Mouse (Mus musculus) adrenal gland (tissue): ENCODE results near the gene Polr2a.

Experiments used
- intact Hi-C: fragments of 180-260 bp; cut with DNase I; formaldehyde crosslinking; loops from one replicate; pipeline ENCODE4 v1.15.1; 2025

Polr2a gene

GRCm38 (mm10) chr11:69787306-69787705 is 28.9 kb upstream of the Polr2a start:
- intact Hi-C loops, result no loop called here

- intact Hi-C loops, result no loop called here
These were observed 26.4 kb upstream of the Polr2a start for GRCm38 (mm10) chr11:69784793-69785272.

- intact Hi-C loops, result no loop called here
These were observed 23.4 kb upstream of the Polr2a start for GRCm38 (mm10) chr11:69781828-69782227.

- intact Hi-C loops, result no loop called here
These were observed 20.5 kb upstream of the Polr2a start for GRCm38 (mm10) chr11:69778985-69779384.

GRCm38 (mm10) chr11:69778258-69778982 is 20.0 kb upstream of the Polr2a start:
- intact Hi-C loops, result no loop called here

- intact Hi-C loops, result no loop called here
These were observed 19.2 kb upstream of the Polr2a start for GRCm38 (mm10) chr11:69777504-69778257.

GRCm38 (mm10) chr11:69776488-69776887 is 18.1 kb upstream of the Polr2a start:
- intact Hi-C loops, result no loop called here

GRCm38 (mm10) chr11:69775716-69776115 is 17.3 kb upstream of the Polr2a start:
- intact Hi-C loops, result no loop called here

GRCm38 (mm10) chr11:69774961-69775360 is 16.5 kb upstream of the Polr2a start:
- intact Hi-C loops, result no loop called here

GRCm38 (mm10) chr11:69767625-69767909 is 9.1 kb upstream of the Polr2a start:
- intact Hi-C loops, result loop anchor here (5.0 kb wide), 2 partner anchors 35 to 110 kb away; partner anchors contain the start of genes Fgf11 and Tmem95

- intact Hi-C loops, result loop anchor here (5.0 kb wide), 2 partner anchors 35 to 110 kb away; partner anchors contain the start of genes Fgf11 and Tmem95
These were observed 8.6 kb upstream of the Polr2a start for GRCm38 (mm10) chr11:69766872-69767624.

GRCm38 (mm10) chr11:69766126-69766609 is 7.7 kb upstream of the Polr2a start:
- intact Hi-C loops, result loop anchor here (5.0 kb wide), 2 partner anchors 36 to 111 kb away; partner anchors contain the start of genes Fgf11 and Tmem95

- intact Hi-C loops, result loop anchor here (5.0 kb wide), 2 partner anchors 37 to 112 kb away; partner anchors contain the start of genes Fgf11 and Tmem95
These were observed 7.0 kb upstream of the Polr2a start, which contains the start of gene Zbtb4 for GRCm38 (mm10) chr11:69765221-69766125. Gene Zbtb4, plus strand, starts transcription at chr11:69765912.

- intact Hi-C loops, result no loop called here
These were observed 5.1 kb upstream of the Polr2a start for GRCm38 (mm10) chr11:69763551-69763950.

- intact Hi-C loops, result no loop called here
These were observed 3.4 kb upstream of the Polr2a start, which contains the start of gene Slc35g3 for GRCm38 (mm10) chr11:69761868-69762267. Gene Slc35g3, minus strand, starts transcription at chr11:69761968.

- intact Hi-C loops, result no loop called here
These were observed 2.4 kb upstream of the Polr2a start for GRCm38 (mm10) chr11:69760901-69761200.

GRCm38 (mm10) chr11:69760160-69760900 is 1.9 kb upstream of the Polr2a start:
- intact Hi-C loops, result no loop called here

GRCm38 (mm10) chr11:69758971-69759721 is 709 bp upstream of the Polr2a start:
- intact Hi-C loops, result no loop called here

GRCm38 (mm10) chr11:69758090-69758456 is 364 bp downstream of the Polr2a start:
- intact Hi-C loops, result no loop called here
